Mouse (Mus musculus) stomach, embryonic 14.5 days (tissue): ENCODE measurements around the gene Kdm2a. TPM values are rescaled to one million over a fixed set of nuclear protein-coding genes. Genes with fewer than 3 reads are reported as not detected.

Source experiments
- ATAC-seq: fragments of 200-750 bp; cut with Nextera tagmentation; 2 replicates; pipeline ENCODE4 v1.8.0; 2017; ENCODE audit warnings: low read depth, moderate TSS enrichment; ENCODE audit not compliant: insufficient number of reproducible peaks, insufficient read depth, low FRiP score
- H3K27ac ChIP-seq: fragments of 300-500 bp; sonication (generic); 2 replicates; pipeline ENCODE4 v1.5.1; 2014; ENCODE audit warnings: mild to moderate bottlenecking, low read length, moderate library complexity, mixed read lengths
- H3K27me3 ChIP-seq: fragments of 300-500 bp; sonication (generic); 2 replicates; pipeline ENCODE4 v1.6.1; 2014; ENCODE audit warnings: low read length, control low read depth, mixed read lengths; ENCODE audit not compliant: control insufficient read depth, insufficient read depth
- H3K36me3 ChIP-seq: fragments of 300-500 bp; sonication (generic); 2 replicates; pipeline ENCODE4 v1.6.1; 2014; ENCODE audit warnings: mild to moderate bottlenecking, control low read depth, low read length, moderate library complexity, mixed read lengths; ENCODE audit not compliant: control insufficient read depth, insufficient read depth
- H3K4me1 ChIP-seq: fragments of 300-500 bp; sonication (generic); 2 replicates; pipeline ENCODE4 v1.6.1; 2014; ENCODE audit warnings: low read length, control low read depth, mixed read lengths; ENCODE audit not compliant: control insufficient read depth, insufficient read depth
- H3K4me2 ChIP-seq: fragments of 300-500 bp; sonication (generic); replicated peaks from 2 replicates; pipeline ENCODE4 v1.6.1; 2014; ENCODE audit warnings: low read depth, low read length, control low read depth
- H3K4me3 ChIP-seq: fragments of 300-500 bp; sonication (generic); 2 replicates; pipeline ENCODE4 v1.5.1; 2014; ENCODE audit warnings: low read depth, low read length, control low read depth
- H3K9ac ChIP-seq: fragments of 300-500 bp; sonication (generic); replicated peaks from 2 replicates; pipeline ENCODE4 v1.6.1; 2014; ENCODE audit warnings: low read depth, mild to moderate bottlenecking, control low read depth, low read length, moderate library complexity, mixed read lengths
- H3K9me3 ChIP-seq: fragments of 300-500 bp; sonication (generic); 2 replicates; pipeline ENCODE4 v1.6.1; 2016; ENCODE audit warnings: low read depth, low read length, control low read depth; ENCODE audit not compliant: control insufficient read depth
- WGBS: fragments of 180-500 bp; shearing (Covaris S2); extraction: QIAGEN DNeasy Blood & Tissue Kit; methylation state at CpG from one replicate; pipeline ENCODE4 v1.1.7; 2014; 5-methylcytosine and 5-hydroxymethylcytosine counted together
- polyA plus RNA-seq: library from polyadenylated mRNA; unstranded; fragments of >200 nt; fragmentation: Nextera tagmentation; extraction: Ambion mirVana; gene quantifications from 2 replicates; pipeline ENCODE4 v1.2.1, GENCODE M21; 2014

Gene Kdm2a
- polyA plus RNA-seq, 1 experiment from 2014 or later: 56.4 TPM

- no peak overlapping the region for H3K9ac ChIP-seq
- H3K27ac ChIP-seq: no peak overlapping the region
- no peaks in the 10 kb centered on the region for H3K9me3 ChIP-seq
- H3K4me3 ChIP-seq: no peak overlapping the region
- WGBS: 78% methylated on average over 3 of the region's 3 CpGs
- no peaks in the 10 kb centered on the region for H3K4me1 ChIP-seq
- peaks cover 13% of the 10 kb centered on the region; the same call in 1 of the 2 replicates for H3K36me3 ChIP-seq
- ATAC-seq: no peak
- H3K4me2 ChIP-seq: no peak overlapping the region
- H3K27me3 ChIP-seq: no peaks in the 10 kb centered on the region
Measured at GRCm38 (mm10) chr19:4423021-4423420, 24.9 kb upstream of the Kdm2a start.

GRCm38 (mm10) chr19:4422581-4422980 is 24.5 kb upstream of the Kdm2a start:
- Histone ChIP-seq H3K27ac (no peak overlapping the region), H3K9ac (no peak overlapping the region), H3K36me3 (peaks cover 13% of the 10 kb centered on the region; the same call in 1 of the 2 replicates), H3K4me1 (no peaks in the 10 kb centered on the region), H3K4me2 (no peak overlapping the region), H3K27me3 (no peaks in the 10 kb centered on the region), H3K9me3 (no peaks in the 10 kb centered on the region), H3K4me3 (no peak overlapping the region)
- WGBS: 96% methylated on average over 3 of the region's 3 CpGs
- ATAC-seq: no peak

GRCm38 (mm10) chr19:4420153-4420910 is 22.2 kb upstream of the Kdm2a start:
- H3K4me2 ChIP-seq: no peak overlapping the region
- no peaks in the 10 kb centered on the region for H3K27me3 ChIP-seq
- no peaks in the 10 kb centered on the region for H3K4me1 ChIP-seq
- no peak overlapping the region for H3K9ac ChIP-seq
- 83% methylated on average over 8 of the region's 8 CpGs for WGBS
- ATAC-seq: no peak
- H3K4me3 ChIP-seq: no peak overlapping the region
- no peaks in the 10 kb centered on the region for H3K9me3 ChIP-seq
- H3K36me3 ChIP-seq: peaks cover 2% of the 10 kb centered on the region; the same call in 1 of the 2 replicates
- no peak overlapping the region for H3K27ac ChIP-seq

GRCm38 (mm10) chr19:4419711-4420110 is 21.6 kb upstream of the Kdm2a start:
- ATAC-seq: no peak
- Histone ChIP-seq H3K4me1 (no peaks in the 10 kb centered on the region), H3K4me2 (no peak overlapping the region), H3K4me3 (no peak overlapping the region), H3K9ac (no peak overlapping the region), H3K27me3 (no peaks in the 10 kb centered on the region), H3K27ac (no peak overlapping the region), H3K36me3 (no peaks in the 10 kb centered on the region; the same call in 1 of the 2 replicates), H3K9me3 (no peaks in the 10 kb centered on the region)
- 90% methylated on average over 5 of the region's 5 CpGs for WGBS

GRCm38 (mm10) chr19:4417713-4418112 is 19.6 kb upstream of the Kdm2a start:
- no peak for ATAC-seq

GRCm38 (mm10) chr19:4417183-4417582 is 19.1 kb upstream of the Kdm2a start:
- H3K36me3 ChIP-seq: no peaks in the 10 kb centered on the region
- WGBS: 0% methylated on average over 1 of the region's 1 CpGs
- no peak overlapping the region for H3K4me3 ChIP-seq
- no peaks in the 10 kb centered on the region for H3K4me1 ChIP-seq
- ATAC-seq: no peak
- H3K9ac ChIP-seq: no peak overlapping the region
- no peaks in the 10 kb centered on the region for H3K9me3 ChIP-seq
- H3K4me2 ChIP-seq: no peak overlapping the region
- H3K27me3 ChIP-seq: no peaks in the 10 kb centered on the region
- no peak overlapping the region for H3K27ac ChIP-seq

More at GRCm38 (mm10) chr19:4417713-4418112, 19.6 kb upstream of the Kdm2a start:
- Histone ChIP-seq H3K36me3 (no peaks in the 10 kb centered on the region), H3K9ac (no peak overlapping the region), H3K27ac (no peak overlapping the region), H3K4me2 (no peak overlapping the region), H3K27me3 (no peaks in the 10 kb centered on the region), H3K4me3 (no peak overlapping the region), H3K4me1 (no peaks in the 10 kb centered on the region), H3K9me3 (no peaks in the 10 kb centered on the region)

GRCm38 (mm10) chr19:4414631-4415030 is 16.5 kb upstream of the Kdm2a start:
- 79% methylated on average over 1 of the region's 1 CpGs for WGBS
- H3K4me1 ChIP-seq: no peaks in the 10 kb centered on the region

GRCm38 (mm10) chr19:4409062-4409461 is 11.0 kb upstream of the Kdm2a start:
- no peaks in the 10 kb centered on the region for H3K36me3 ChIP-seq
- 60% methylated on average over 2 of the region's 2 CpGs for WGBS
- H3K27ac ChIP-seq: no peak overlapping the region
- H3K4me2 ChIP-seq: no peak overlapping the region
- no peak overlapping the region for H3K9ac ChIP-seq
- H3K4me3 ChIP-seq: no peak overlapping the region
- no peaks in the 10 kb centered on the region for H3K27me3 ChIP-seq
- ATAC-seq: no peak
- H3K4me1 ChIP-seq: no peaks in the 10 kb centered on the region
- H3K9me3 ChIP-seq: no peaks in the 10 kb centered on the region

More at GRCm38 (mm10) chr19:4414631-4415030, 16.5 kb upstream of the Kdm2a start:
- no peaks in the 10 kb centered on the region for H3K27me3 ChIP-seq
- no peaks in the 10 kb centered on the region for H3K36me3 ChIP-seq
- no peak overlapping the region for H3K4me3 ChIP-seq
- H3K9ac ChIP-seq: no peak overlapping the region
- H3K27ac ChIP-seq: no peak overlapping the region
- no peaks in the 10 kb centered on the region for H3K9me3 ChIP-seq
- H3K4me2 ChIP-seq: no peak overlapping the region
- no peak for ATAC-seq

- no peak overlapping the region for H3K9ac ChIP-seq
- H3K36me3 ChIP-seq: no peaks in the 10 kb centered on the region
- H3K9me3 ChIP-seq: no peaks in the 10 kb centered on the region
- H3K27me3 ChIP-seq: no peaks in the 10 kb centered on the region
- H3K4me3 ChIP-seq: no peak overlapping the region
- no peak overlapping the region for H3K4me2 ChIP-seq
- no peaks in the 10 kb centered on the region for H3K4me1 ChIP-seq
- WGBS: 93% methylated on average over 2 of the region's 2 CpGs
- no peak overlapping the region for H3K27ac ChIP-seq
- ATAC-seq: no peak
Measured at GRCm38 (mm10) chr19:4404840-4405239, 6.8 kb upstream of the Kdm2a start.
